Mouse (Mus musculus) liver, embryonic 16.5 days (tissue): ENCODE measurements around the gene Pigg. TPM values are rescaled to one million over a fixed set of nuclear protein-coding genes. Genes with fewer than 3 reads are reported as not detected.

Experiments used
- ATAC-seq: fragments of 200-750 bp; cut with Nextera tagmentation; 2 replicates; pipeline ENCODE4 v1.8.0; 2017; ENCODE audit warnings: low read depth, mild to moderate bottlenecking, moderate number of reproducible peaks, moderate library complexity
- H3K27ac ChIP-seq: fragments of 300-500 bp; sonication (generic); 2 replicates; pipeline ENCODE4 v1.5.1; 2014; ENCODE audit warnings: mild to moderate bottlenecking, low read length
- H3K27me3 ChIP-seq: fragments of 300-500 bp; sonication (generic); 2 replicates; pipeline ENCODE4 v1.6.1; 2014; ENCODE audit warnings: low read depth, low read length, mixed read lengths; ENCODE audit not compliant: control insufficient read depth, insufficient read depth
- H3K36me3 ChIP-seq: fragments of 300-500 bp; sonication (generic); 2 replicates; pipeline ENCODE4 v1.6.1; 2014; ENCODE audit warnings: mild to moderate bottlenecking; ENCODE audit not compliant: control insufficient read depth, insufficient read depth
- H3K4me1 ChIP-seq: fragments of 300-500 bp; sonication (generic); 2 replicates; pipeline ENCODE4 v1.6.1; 2014; ENCODE audit warnings: low read depth, low read length, mixed read lengths; ENCODE audit not compliant: control insufficient read depth
- H3K4me2 ChIP-seq: fragments of 300-500 bp; sonication (generic); 2 replicates; pipeline ENCODE4 v1.6.1; 2014; ENCODE audit warnings: low read depth, low read length, mixed read lengths
- H3K4me3 ChIP-seq: fragments of 300-500 bp; sonication (generic); 2 replicates; pipeline ENCODE4 v1.5.1; 2014; ENCODE audit warnings: low read depth, mild to moderate bottlenecking, low read length
- H3K9ac ChIP-seq: fragments of 300-500 bp; sonication (generic); 2 replicates; pipeline ENCODE4 v1.6.1; 2014; ENCODE audit warnings: low read depth, low read length
- H3K9me3 ChIP-seq: fragments of 300-500 bp; sonication (generic); replicated peaks from 2 replicates; pipeline ENCODE4 v1.6.1; 2016; ENCODE audit warnings: low read length; ENCODE audit not compliant: control insufficient read depth
- WGBS: fragments of 180-500 bp; shearing (Covaris S2); extraction: QIAGEN DNeasy Blood & Tissue Kit; methylation state at CpG from one replicate; pipeline ENCODE4 v1.1.7; 2014; ENCODE audit not compliant: insufficient replicate concordance; 5-methylcytosine and 5-hydroxymethylcytosine counted together
- polyA plus RNA-seq: library from polyadenylated mRNA; unstranded; fragments of >200 nt; fragmentation: Nextera tagmentation; extraction: Ambion mirVana; gene quantifications from 2 replicates; pipeline ENCODE4 v1.2.1, GENCODE M21; 2015

The Pigg gene
- polyA plus RNA-seq, 1 experiment from 2014 or later = 2.8 TPM

DNA sequence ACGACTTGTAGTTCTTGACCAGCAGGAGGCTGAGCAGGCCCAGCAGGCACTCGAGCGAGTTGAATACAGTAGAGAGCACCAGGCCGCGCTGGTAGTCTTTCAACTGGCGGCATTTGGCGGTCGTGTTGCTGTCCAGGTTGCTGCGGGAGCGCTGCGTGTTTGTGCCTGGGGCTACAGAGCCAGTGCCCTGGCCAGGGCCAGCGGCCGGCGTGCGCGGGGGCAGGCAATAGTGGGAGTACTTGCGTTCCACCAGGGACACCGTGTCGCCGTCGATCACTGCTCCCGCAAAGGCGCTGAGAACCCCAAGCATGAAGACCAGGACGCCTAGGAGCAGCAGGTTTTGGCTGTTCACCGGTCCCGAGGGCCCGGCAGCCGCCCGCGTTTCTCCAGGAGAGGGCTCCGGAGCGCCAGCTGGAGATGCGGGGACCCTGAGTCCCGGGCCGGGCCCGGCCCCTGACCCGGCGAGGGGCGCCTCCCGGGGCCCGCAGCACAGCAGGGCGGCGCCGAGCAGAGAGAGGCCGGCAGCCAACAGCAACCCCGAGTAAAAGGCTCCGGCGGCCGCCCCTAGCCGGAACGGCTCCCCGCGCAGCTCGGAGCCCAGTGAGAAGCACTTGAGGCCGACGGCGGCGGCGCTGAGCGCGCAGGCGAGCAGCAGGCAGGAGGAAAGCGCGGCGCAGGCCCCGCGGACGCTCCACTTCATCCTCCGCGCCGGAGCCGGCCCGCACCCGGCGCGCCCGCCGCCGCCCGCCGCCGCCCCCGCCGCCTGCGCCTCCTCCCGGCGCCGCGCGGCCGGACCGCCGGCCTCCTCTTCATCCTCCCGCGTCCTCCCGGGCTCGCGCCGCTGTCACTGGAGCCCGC, 54.8 kb downstream of the Pigg start:
- 0 out of 2 replicates have a peak, but pooled peaks have one; percentile 21 for ATAC-seq

GRCm38 (mm10) chr5:108367871-108368332, 55.5 kb downstream of the Pigg start, which contains the start of gene Gm42517:
Gene Gm42517, minus strand, starts transcription at chr5:108367922.
- ATAC-seq = no peak
- Histone ChIP-seq H3K9me3 (no peaks in the 10 kb centered on the region), H3K27me3 (peaks cover 82% of the 10 kb centered on the region), H3K4me2 (peak within 1 kb of the TSS; percentile 65), H3K9ac (no peak within 1 kb of the TSS), H3K4me3 (peak within 1 kb of the TSS; percentile 51), H3K27ac (no peak within 1 kb of the TSS), H3K4me1 (peaks cover 5% of the 10 kb centered on the region), H3K36me3 (no peaks in the 10 kb centered on the region)
- WGBS = under 1% methylated on average over 19 of the region's 36 CpGs

More for the DNA sequence above, 54.8 kb downstream of the Pigg start:
- H3K27me3 ChIP-seq = peaks cover 78% of the 10 kb centered on the region
- no peaks in the 10 kb centered on the region for H3K9me3 ChIP-seq
- peak overlapping the region; percentile 65 for H3K4me2 ChIP-seq
- H3K4me1 ChIP-seq = peaks cover 5% of the 10 kb centered on the region
- peak overlapping the region; percentile 51 for H3K4me3 ChIP-seq
- H3K36me3 ChIP-seq = no peaks in the 10 kb centered on the region
- H3K27ac ChIP-seq = no peak overlapping the region
- H3K9ac ChIP-seq = no peak overlapping the region
- WGBS = under 1% methylated on average over 82 of the region's 100 CpGs

GRCm38 (mm10) chr5:108368446-108368845, 56.0 kb downstream of the Pigg start:
- no peak for ATAC-seq
- H3K27me3 ChIP-seq = peaks cover 78% of the 10 kb centered on the region
- 11% methylated on average over 6 of the region's 6 CpGs for WGBS
- peak overlapping the region; percentile 49 for H3K4me2 ChIP-seq
- no peaks in the 10 kb centered on the region for H3K9me3 ChIP-seq
- H3K27ac ChIP-seq = no peak overlapping the region
- H3K36me3 ChIP-seq = no peaks in the 10 kb centered on the region
- peak overlapping the region; percentile 36 for H3K4me3 ChIP-seq
- H3K4me1 ChIP-seq = peaks cover 5% of the 10 kb centered on the region
- H3K9ac ChIP-seq = no peak overlapping the region

DNA sequence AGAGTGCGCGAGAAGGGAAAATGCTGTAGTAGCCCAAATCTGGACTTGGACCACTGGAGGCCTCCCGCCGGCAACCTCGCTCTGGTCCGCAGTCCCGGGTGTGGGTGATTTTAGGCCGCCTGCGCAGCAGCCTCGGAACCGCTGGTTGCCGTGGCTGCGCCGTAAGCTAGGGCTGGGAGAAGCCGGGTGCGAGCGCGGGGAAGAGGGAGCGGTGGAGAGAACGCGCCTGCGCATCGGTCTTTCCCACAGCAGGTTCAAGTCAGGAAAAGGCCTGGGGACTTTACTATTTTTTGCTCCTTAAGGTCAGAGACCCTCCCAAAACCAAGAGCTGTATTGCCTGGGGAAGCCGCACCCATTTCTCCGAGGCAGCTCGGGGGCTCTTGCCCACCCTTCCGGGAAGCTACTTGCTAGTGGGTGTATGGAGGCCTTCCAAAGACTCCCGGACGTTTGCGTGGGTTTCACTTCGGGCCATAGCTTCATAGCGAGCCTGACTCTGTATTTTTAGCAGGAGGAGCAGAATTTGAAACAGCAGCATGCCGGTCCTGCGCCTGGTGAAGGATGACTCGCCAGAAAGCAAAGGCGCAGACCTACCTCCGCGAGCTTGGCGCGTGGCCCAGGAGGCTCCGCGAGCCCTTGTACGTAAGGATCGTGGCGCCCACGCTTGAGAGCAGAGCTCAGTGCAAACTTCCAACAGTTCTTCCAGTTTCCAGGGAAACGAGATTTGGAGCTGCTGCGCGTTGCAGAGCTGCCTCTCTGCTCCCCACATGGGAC, 56.6 kb downstream of the Pigg start:
- Histone ChIP-seq H3K9me3 (no peaks in the 10 kb centered on the region), H3K36me3 (no peaks in the 10 kb centered on the region), H3K27me3 (peaks cover 77% of the 10 kb centered on the region), H3K4me3 (peak overlapping the region; percentile 36), H3K4me2 (peak overlapping the region; percentile 49), H3K9ac (no peak overlapping the region), H3K4me1 (peaks cover 5% of the 10 kb centered on the region), H3K27ac (no peak overlapping the region)
- under 1% methylated on average over 49 of the region's 49 CpGs for WGBS
- no peak for ATAC-seq

DNA sequence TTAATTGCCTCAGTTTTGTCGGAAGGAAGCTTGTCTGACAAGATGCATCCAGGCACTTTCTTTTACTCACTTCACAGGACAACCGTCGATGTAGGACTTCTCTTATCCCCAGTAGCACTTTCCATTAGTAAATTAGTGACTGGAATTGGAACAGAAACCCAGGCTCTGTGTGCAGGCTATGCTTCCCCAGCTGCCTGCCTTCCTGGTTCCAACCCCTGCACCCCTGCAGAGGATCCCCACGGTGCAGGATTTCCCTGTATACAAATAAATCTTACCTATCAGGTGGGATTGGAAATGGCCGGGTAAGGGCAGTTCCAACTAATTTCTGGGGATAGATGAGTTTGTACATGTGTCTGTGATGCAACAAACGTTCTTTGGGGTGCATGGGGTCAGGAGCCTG, 57.6 kb downstream of the Pigg start:
- peaks cover 68% of the 10 kb centered on the region for H3K27me3 ChIP-seq
- no peaks in the 10 kb centered on the region for H3K9me3 ChIP-seq
- no peak overlapping the region for H3K27ac ChIP-seq
- H3K36me3 ChIP-seq = no peaks in the 10 kb centered on the region
- WGBS = 4% methylated on average over 6 of the region's 6 CpGs
- no peak overlapping the region for H3K4me3 ChIP-seq
- ATAC-seq = no peak
- peaks cover 5% of the 10 kb centered on the region for H3K4me1 ChIP-seq
- H3K9ac ChIP-seq = no peak overlapping the region
- H3K4me2 ChIP-seq = no peak overlapping the region

DNA sequence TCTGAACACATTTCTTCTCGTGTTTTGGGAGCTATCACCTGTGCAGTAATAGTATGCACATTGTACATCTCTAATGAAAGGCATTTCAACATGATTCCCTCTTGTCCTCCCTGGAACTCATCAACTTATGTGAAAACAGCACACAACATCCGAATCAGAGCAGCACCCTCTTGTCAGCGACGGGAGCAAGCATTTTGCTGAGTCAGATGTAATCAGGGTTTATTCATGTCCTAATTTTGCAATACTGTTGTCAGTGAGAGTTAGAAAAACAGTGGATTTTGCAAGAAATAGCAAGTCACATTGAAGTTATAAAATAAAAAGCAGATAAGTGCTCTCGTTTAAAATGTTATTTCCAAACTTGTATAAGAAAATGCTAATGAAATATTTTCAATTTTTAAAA, 61.7 kb downstream of the Pigg start:
- H3K4me3 ChIP-seq = no peak overlapping the region
- no peak overlapping the region for H3K9ac ChIP-seq
- H3K27me3 ChIP-seq = peaks cover 28% of the 10 kb centered on the region
- no peak overlapping the region for H3K27ac ChIP-seq
- WGBS = 52% methylated on average over 5 of the region's 5 CpGs
- ATAC-seq = no peak
- H3K9me3 ChIP-seq = no peaks in the 10 kb centered on the region
- H3K4me2 ChIP-seq = no peak overlapping the region
- H3K4me1 ChIP-seq = no peaks in the 10 kb centered on the region
- H3K36me3 ChIP-seq = no peaks in the 10 kb centered on the region

- Histone ChIP-seq H3K36me3 (no peaks in the 10 kb centered on the region), H3K9me3 (no peaks in the 10 kb centered on the region), H3K9ac (no peak overlapping the region), H3K4me3 (no peak overlapping the region), H3K4me2 (no peak overlapping the region), H3K27me3 (peaks cover 8% of the 10 kb centered on the region), H3K27ac (no peak overlapping the region), H3K4me1 (no peaks in the 10 kb centered on the region)
- 13% methylated on average over 1 of the region's 1 CpGs for WGBS
- no peak for ATAC-seq
Observed at GRCm38 (mm10) chr5:108376059-108376458, 63.6 kb downstream of the Pigg start.

DNA sequence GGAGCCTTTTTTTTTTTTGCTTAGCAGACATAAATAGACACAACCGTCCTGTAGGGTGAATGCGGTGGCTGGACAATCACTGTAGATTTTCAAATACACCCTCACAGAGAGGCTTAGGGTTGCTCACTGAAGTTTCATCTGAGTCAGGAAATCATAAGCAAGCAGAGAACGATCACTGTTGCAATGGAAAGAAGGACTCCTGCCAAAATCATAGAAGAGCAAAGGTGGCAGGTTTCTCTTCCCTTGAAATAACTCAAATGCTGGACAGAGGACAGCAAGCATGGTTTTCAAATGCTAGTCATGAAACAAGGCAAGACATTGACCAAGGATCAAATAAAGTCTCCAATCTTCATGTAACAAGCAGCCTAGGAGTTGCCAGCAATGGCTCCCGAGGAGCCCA, 65.9 kb downstream of the Pigg start:
- H3K4me2 ChIP-seq = no peak overlapping the region
- no peak overlapping the region for H3K9ac ChIP-seq
- ATAC-seq = no peak
- H3K9me3 ChIP-seq = no peaks in the 10 kb centered on the region
- no peaks in the 10 kb centered on the region for H3K4me1 ChIP-seq
- no peaks in the 10 kb centered on the region for H3K36me3 ChIP-seq
- H3K4me3 ChIP-seq = no peak overlapping the region
- H3K27ac ChIP-seq = no peak overlapping the region
- 58% methylated on average over 4 of the region's 4 CpGs for WGBS
- H3K27me3 ChIP-seq = no peaks in the 10 kb centered on the region

- H3K36me3 ChIP-seq = no peaks in the 10 kb centered on the region
- WGBS = 73% methylated on average over 2 of the region's 2 CpGs
- no peak for ATAC-seq
Observed at GRCm38 (mm10) chr5:108385632-108386031, 73.2 kb downstream of the Pigg start.

More at GRCm38 (mm10) chr5:108385632-108386031, 73.2 kb downstream of the Pigg start:
- H3K4me3 ChIP-seq = no peak overlapping the region
- H3K4me2 ChIP-seq = no peak overlapping the region
- no peaks in the 10 kb centered on the region; the same call in 1 of the 2 replicates for H3K27me3 ChIP-seq
- H3K4me1 ChIP-seq = no peaks in the 10 kb centered on the region
- no peaks in the 10 kb centered on the region for H3K9me3 ChIP-seq
- H3K27ac ChIP-seq = no peak overlapping the region
- no peak overlapping the region for H3K9ac ChIP-seq
